Mouse (Mus musculus) midbrain, embryonic 14.5 days (tissue): Measurements from ENCODE around the gene Ubr1. TPM values are rescaled to one million over a fixed set of nuclear protein-coding genes. Genes with fewer than 3 reads are reported as not detected.

Source experiments
- ATAC-seq: fragments of 200-750 bp; cut with Nextera tagmentation; 2 replicates; pipeline ENCODE4 v1.8.0; 2017; ENCODE audit warnings: moderate number of reproducible peaks, moderate library complexity; ENCODE audit not compliant: low FRiP score, low TSS enrichment
- DNase-seq: peaks from one replicate; pipeline ENCODE4 v3.0.0-alpha.2; 2015
- H3K27ac ChIP-seq: fragments of 300-500 bp; sonication (generic); replicated peaks from 2 replicates; pipeline ENCODE4 v1.5.1; 2014; ENCODE audit warnings: mild to moderate bottlenecking, low read depth, low read length, moderate library complexity
- H3K27me3 ChIP-seq: fragments of 300-500 bp; sonication (generic); 2 replicates; pipeline ENCODE4 v1.6.1; 2014; ENCODE audit warnings: low read length, control low read depth, mixed read lengths; ENCODE audit not compliant: control insufficient read depth, insufficient read depth
- H3K36me3 ChIP-seq: fragments of 300-500 bp; sonication (generic); 2 replicates; pipeline ENCODE4 v1.6.1; 2014; ENCODE audit warnings: low read length, control low read depth; ENCODE audit not compliant: control insufficient read depth, insufficient read depth
- H3K4me1 ChIP-seq: fragments of 300-500 bp; sonication (generic); 2 replicates; pipeline ENCODE4 v1.6.1; 2014; ENCODE audit warnings: mild to moderate bottlenecking, antibody characterized with exemption, low read length, control low read depth; ENCODE audit not compliant: control insufficient read depth, insufficient read depth
- H3K4me2 ChIP-seq: fragments of 300-500 bp; sonication (generic); 2 replicates; pipeline ENCODE4 v1.6.1; 2014; ENCODE audit warnings: mild to moderate bottlenecking, low read length, moderate library complexity
- H3K4me3 ChIP-seq: fragments of 300-500 bp; sonication (generic); replicated peaks from 2 replicates; pipeline ENCODE4 v1.5.1; 2014; ENCODE audit warnings: low read depth, low read length
- H3K9ac ChIP-seq: fragments of 300-500 bp; sonication (generic); replicated peaks from 2 replicates; pipeline ENCODE4 v1.6.1; 2014; ENCODE audit warnings: mild to moderate bottlenecking, low read length, moderate library complexity
- H3K9me3 ChIP-seq: fragments of 300-500 bp; sonication (generic); 2 replicates; pipeline ENCODE4 v1.6.1; 2016; ENCODE audit warnings: low read length, control low read depth, mixed read lengths; ENCODE audit not compliant: control insufficient read depth
- WGBS: fragments of 180-500 bp; shearing (Covaris S2); extraction: QIAGEN DNeasy Blood & Tissue Kit; methylation state at CpG from one replicate; pipeline ENCODE4 v1.1.7; 2014; 5-methylcytosine and 5-hydroxymethylcytosine counted together
- microRNA-seq: library from miRNA; unstranded; fragments of <30 nt; microRNA quantifications from one replicate; pipeline ENCODE4, GENCODE M21; 2016
- polyA plus RNA-seq: library from polyadenylated mRNA; unstranded; fragments of >200 nt; fragmentation: Nextera tagmentation; extraction: Ambion mirVana; gene quantifications from 2 replicates; pipeline ENCODE4 v1.2.1, GENCODE M21; 2014

The Ubr1 gene
- polyA plus RNA-seq, 1 experiment from 2014 or later: 40.5 TPM

DNA sequence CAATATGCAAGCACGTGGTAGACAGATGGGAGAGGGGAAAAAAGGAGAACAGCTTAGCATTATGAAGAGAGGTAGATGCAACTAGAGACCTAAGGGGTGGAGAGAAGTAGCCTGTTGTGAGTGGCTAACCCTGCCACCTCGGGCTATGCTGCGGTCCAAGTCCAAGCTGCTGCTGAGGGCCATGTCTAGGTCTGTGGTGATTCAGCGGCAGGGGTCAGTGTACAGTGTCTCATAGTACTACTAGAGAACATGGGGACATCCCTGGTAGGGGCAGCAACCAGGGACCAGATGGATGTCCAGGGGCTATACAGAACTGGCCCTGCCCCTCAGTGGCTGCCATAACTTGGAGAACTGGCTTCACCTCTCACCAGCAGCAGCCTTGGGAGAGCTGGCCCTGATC is 135.3 kb downstream of the Ubr1 start:
- 95% methylated on average over 4 of the region's 4 CpGs for WGBS
- H3K4me2 ChIP-seq: no peak overlapping the region
- peaks cover 10% of the 10 kb centered on the region; the same call in 1 of the 2 replicates for H3K9me3 ChIP-seq
- no peak for DNase-seq
- no peak overlapping the region for H3K27ac ChIP-seq
- no peak overlapping the region for H3K9ac ChIP-seq
- no peaks in the 10 kb centered on the region for H3K36me3 ChIP-seq
- H3K4me1 ChIP-seq: no peaks in the 10 kb centered on the region
- no peak for ATAC-seq
- H3K27me3 ChIP-seq: no peaks in the 10 kb centered on the region
- H3K4me3 ChIP-seq: no peak overlapping the region

DNA sequence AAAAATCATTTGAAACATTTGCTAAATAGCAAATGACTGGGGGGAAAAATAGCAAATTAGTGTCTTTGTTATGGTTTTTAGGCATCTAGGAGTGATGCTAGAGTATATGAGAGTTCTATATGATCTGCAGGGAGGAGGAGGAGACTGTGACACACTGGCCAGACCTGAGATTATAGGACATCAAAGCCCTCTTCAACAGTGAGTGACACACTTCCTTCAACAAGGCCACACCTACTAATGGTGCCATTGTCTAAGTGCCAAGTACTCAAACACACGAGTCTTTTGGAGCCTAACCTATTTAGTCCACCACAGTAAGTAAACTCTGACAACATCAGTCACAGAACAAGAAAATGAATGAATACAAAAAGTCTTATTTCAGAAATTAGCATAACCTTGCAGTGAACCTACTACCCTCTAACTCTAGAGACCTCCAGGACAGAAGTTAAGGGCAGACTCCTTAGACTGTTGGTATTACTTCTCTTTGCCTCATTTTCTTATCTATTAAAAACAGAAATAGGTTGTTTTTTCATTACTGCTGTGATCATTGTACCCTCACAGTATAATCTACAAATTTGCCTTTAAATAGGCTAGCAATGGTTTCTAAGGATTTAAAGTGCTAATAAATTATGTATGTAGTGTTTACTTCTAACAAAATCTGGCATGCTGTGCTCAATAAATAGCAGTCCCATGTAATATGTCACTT is 143.4 kb downstream of the Ubr1 start:
- Histone ChIP-seq H3K9ac (no peak overlapping the region), H3K27me3 (no peaks in the 10 kb centered on the region), H3K27ac (no peak overlapping the region), H3K36me3 (no peaks in the 10 kb centered on the region), H3K4me2 (no peak overlapping the region), H3K4me3 (no peak overlapping the region), H3K4me1 (no peaks in the 10 kb centered on the region), H3K9me3 (no peaks in the 10 kb centered on the region)
- 41% methylated on average over 1 of the region's 1 CpGs for WGBS
- no peak for DNase-seq
- no peak for ATAC-seq

Small RNA genes lying within 50 kb of the gene (microRNA-seq; reads per million reads assigned to microRNA genes)
- 0.44 reads per million for gene Gm44325

Other genes starting within 250 kb of the Ubr1 start
- gene Cdan1, start 120.6 kb downstream of the Ubr1 start, polyA plus RNA-seq: 7.6 and 7.7 TPM in 2 replicates
- 14.1 and 15.9 TPM in 2 replicates for gene Ttbk2, start 120.1 kb downstream of the Ubr1 start, polyA plus RNA-seq
- gene Tmem62, start 6.3 kb upstream of the Ubr1 start, polyA plus RNA-seq: 11.9 and 13.8 TPM in 2 replicates
- gene Ccndbp1, start 37.7 kb upstream of the Ubr1 start, polyA plus RNA-seq: 82.6 and 84.9 TPM in 2 replicates
- gene Epb42, start 66.4 kb upstream of the Ubr1 start, polyA plus RNA-seq: 0.16 and 0.32 TPM in 2 replicates
- not detected in 2 replicates for gene Tgm5, start 115.1 kb upstream of the Ubr1 start, polyA plus RNA-seq
- not detected in 2 replicates for gene Tgm7, start 139.1 kb upstream of the Ubr1 start, polyA plus RNA-seq
- 30.7 and 40.0 TPM in 2 replicates for gene Adal, start 169.7 kb upstream of the Ubr1 start, polyA plus RNA-seq
- gene Lcmt2, start 169.9 kb upstream of the Ubr1 start, polyA plus RNA-seq: 18.2 and 23.3 TPM in 2 replicates
- 35.9 and 49.2 TPM in 2 replicates for gene Tubgcp4, start 199.9 kb upstream of the Ubr1 start, polyA plus RNA-seq
- gene Zscan29, start 200.4 kb upstream of the Ubr1 start, polyA plus RNA-seq: 8.0 and 9.3 TPM in 2 replicates